Mouse (Mus musculus) megakaryocyte progenitor cell, adult 5-6 weeks (primary cell): ENCODE data around the gene Cnot6. TPM values are rescaled to one million over a fixed set of nuclear protein-coding genes. Genes with fewer than 3 reads are reported as not detected.
A peak's percentile ranks its signal among the peaks of the same experiment; 100 is the strongest.

Experiments used
- ATAC-seq: replicated peaks from 2 replicates; pipeline ENCODE4 v1.8.0; 2016; ENCODE audit warnings: mild to moderate bottlenecking, moderate TSS enrichment, inconsistent platforms; ENCODE audit not compliant: poor library complexity
- total RNA-seq, 2 experiments: library from RNA; stranded (forward) in 1 of 2; stranded (reverse) in 1 of 2; fragments of 157-497, 149-512 nt in 1 of 2; fragments of 200-1000 nt in 1 of 2; gene quantifications; 2 replicates each; pipeline versions ENCODE4 v1.2.3 to v1.2.4; 2015 to 2017

The Cnot6 gene
- 78.8 and 89.8 TPM in 2 replicates for total RNA-seq (2015)
- total RNA-seq (2017), result 52.2 and 59.1 TPM in 2 replicates

DNA sequence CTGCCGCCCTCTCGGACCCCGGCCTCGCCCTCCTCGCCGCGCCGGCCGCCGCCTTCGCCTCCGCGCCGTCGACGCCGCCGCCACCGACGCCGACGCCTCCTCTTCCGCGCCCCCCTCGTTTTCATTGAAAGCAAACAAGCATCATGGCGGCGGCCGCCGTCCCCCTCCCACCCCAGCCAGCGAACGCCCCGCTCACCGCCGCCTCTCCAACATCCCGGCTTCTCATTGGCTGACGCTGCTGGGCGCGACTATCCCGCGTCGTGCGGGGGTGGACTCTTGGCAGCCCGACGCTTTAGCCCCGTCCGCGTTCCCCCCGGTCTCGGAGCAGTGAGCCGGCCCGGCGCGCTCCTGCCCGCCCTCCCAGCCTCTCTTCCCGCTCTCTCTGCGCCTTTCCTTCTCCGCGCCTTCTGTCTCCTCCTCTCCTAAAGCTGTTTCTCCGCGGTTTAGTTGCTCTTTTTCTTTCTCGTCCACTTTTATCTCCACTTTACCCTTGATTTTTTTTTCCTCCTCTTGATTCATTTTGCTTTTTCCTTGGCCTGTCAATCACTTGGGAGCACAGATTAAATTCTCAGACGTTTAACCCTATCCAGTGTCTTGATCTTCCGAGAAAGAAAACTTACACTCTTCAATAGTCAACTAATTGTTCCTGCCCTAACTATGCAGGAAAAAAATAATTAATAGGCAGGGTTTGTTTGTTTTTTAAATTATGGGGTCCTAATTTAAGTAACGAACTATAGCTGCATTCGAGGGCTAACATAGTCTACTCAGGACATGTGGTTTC, at the start of gene Cnot6:
Cnot6 (minus strand) TSS at position 169 of the 781 bp plus-strand sequence.
- ATAC-seq, result peak; percentile 98

DNA sequence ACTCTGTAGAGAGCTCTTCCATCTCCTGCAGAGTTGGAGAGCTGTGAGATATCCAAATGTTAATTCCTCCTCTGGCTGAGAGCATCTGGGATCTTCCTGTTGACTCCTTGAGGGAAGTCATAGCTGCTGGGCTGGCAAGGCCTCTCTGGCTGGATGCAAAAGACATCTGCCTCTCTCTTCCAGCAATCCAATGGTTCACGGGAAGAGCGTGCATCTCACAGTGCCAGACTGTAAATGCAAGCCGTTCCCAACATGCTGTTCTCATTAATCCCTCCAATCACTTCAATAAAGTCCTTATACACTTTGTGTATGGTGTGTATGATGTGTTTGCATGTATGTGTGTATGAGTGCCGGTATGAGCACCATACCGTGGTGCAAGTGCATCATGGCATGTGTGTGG, 48.6 kb upstream of the Cnot6 start:
- no peak for ATAC-seq

DNA sequence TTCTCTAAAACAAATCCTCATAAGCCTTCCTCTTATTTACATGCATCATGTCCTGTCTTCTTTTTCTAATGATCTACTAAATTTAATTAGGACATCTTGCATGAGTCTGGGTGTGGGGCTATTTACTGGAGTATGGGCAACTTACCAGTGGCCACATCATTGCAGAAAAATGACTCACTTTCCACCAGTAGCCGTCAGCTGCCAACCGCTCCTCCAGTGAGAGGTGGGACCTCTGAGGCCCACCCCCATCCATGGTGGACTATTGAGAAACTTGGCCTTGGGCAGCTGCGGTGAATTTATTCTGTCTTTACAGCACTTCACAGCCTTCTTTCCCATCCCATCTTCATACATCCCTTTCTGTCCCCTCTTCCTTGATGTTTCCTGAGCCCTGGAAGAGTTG, 45.6 kb upstream of the Cnot6 start:
- no peak for ATAC-seq

DNA sequence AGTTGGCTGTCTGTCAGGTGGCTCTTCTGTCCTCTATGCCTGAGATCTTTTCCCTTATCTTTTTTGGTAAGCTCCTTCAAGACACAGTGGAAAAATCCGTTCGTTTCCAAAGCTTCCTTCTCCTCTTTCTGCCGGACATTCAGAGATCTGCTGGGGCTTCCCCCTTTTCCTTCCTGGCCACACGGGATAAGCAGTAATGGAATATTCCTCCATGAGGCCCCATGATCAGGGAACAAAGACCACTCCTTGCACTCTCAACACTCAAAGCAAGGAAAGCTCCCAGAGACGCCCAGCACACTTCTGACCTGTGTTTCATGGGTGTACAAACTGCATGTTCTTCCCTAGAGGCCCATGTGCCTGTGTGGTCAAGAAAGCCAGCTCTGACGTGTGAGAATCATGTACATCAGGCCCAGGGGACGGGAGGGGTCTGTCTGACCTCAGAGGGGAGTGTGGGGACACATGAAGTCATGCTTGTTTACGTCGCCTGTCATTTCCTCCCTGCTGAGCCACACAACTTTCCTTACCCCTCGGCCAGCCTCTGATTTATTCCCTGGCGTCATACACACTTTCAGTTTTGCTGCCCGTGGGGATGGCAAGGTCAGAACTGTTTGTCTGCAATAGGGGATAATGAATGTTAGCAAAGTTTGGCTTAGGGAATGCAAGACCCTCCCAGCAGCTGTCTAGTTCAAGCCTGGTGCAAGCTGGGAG, 42.6 kb upstream of the Cnot6 start:
- 0 out of 2 replicates have a peak, but pooled peaks have one; percentile 39 for ATAC-seq

DNA sequence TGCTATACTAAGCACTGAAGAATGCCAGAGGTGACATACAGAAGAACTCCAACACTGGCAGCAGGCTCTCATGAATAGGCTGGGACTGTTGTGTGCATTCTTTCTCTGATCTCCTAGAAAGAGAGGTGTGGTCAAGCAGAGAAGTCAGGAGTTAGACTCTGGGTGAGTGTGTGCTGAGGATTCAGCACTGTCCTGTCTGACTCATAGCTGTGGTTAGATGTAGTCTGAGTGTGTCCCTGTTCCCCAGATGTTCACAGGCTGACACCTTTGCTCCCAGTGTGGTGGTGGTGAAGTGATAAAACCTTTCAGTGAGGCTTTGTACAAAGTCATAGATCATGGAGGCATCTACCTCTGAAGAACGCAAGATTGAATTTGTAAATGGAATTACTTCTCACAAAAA, 34.2 kb upstream of the Cnot6 start:
- ATAC-seq, result no peak

DNA sequence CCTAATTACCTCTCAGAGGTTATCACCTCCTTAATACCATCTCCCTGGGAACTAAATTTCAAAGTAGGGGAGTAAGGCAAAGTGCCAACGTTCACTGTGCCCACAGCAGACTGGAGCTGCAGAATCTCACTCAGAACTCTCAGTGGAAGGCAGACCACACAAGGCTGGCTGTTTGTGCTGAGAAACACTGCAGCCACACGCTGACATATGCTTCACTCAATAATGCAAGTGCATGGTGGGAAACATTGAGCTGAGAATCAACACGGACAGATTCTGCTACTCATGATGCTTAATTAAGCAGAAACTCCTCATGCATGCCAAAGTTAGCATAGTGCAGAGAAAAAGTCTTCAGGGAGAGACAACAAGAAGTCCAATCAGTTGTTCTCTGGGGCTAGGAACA, 33.3 kb upstream of the Cnot6 start:
- no peak for ATAC-seq

DNA sequence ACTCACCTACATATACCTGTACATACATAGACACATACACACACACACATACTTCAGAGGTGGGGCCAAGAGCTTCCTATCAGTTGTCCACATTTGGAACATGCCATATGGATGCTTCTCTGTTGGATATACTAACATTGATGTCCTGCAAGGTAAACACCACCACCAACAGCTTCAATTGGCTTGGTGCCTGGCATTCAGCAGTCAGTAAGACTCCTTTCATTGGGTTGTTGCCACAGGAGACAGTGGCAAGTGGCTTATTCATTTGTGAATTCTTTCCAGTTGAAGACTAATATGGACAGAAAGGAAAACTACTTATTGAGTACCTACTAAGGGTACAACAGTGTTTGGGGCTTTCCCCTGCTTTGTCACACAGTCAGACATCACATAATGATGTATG, 32.5 kb upstream of the Cnot6 start:
- no peak for ATAC-seq

DNA sequence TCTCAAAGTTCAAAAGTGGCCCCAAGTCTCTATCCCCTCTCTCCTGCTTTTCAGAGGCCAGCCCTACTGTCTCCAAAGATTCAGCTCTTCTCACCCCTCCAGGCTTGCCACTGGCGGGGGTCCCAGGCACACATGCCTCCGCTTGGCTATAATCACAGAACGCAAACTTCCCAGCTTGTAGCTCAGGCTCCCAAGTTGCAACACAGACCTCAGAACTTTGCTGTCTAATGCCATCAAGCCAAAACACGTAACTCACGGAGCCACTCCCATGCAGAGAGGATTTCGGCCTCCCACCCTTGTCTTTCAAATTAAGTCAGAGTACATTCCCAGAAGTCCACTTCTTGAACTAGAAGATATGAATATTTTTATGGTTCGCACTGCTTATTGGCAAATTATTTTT, 31.1 kb upstream of the Cnot6 start:
- ATAC-seq, result no peak

DNA sequence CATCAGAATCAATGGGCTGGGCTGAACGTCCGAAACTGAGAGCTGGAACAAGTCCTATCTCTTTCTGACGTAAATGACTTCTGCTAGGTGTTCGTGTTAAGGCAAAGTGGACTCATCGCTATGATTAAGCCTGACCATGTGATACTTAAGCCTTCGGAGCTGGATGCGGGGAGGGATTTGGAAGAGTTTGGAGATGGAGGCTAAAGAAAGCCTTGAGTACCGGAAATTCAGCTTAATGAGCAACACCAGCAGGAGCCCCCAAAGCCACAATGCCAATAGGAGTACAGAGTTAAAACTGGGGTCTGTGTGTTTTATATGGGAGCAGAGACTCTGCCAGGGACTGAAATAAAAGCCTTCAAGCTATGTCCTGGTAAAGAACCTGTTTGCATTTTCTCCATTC, 29.7 kb upstream of the Cnot6 start:
- ATAC-seq, result no peak

DNA sequence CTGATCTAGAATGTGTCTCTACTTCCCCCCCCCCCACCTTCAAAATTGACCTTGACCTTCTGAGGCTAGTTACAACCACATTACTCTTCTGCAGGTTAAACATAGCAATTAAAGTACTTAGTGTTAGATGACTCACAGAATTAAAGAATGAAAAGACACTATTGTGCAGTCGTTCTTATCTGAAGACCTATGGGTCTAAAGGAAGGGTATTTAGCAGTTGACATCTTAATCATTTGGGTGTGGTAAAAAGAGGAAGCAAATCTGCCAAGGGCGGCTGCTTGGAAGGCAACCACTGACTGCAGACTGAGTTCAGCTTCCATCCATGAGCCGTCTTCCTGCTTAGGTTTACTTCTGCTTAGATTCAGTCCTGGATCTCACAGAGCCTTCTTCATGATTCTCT, 27.3 kb upstream of the Cnot6 start:
- ATAC-seq, result peak; percentile 97

DNA sequence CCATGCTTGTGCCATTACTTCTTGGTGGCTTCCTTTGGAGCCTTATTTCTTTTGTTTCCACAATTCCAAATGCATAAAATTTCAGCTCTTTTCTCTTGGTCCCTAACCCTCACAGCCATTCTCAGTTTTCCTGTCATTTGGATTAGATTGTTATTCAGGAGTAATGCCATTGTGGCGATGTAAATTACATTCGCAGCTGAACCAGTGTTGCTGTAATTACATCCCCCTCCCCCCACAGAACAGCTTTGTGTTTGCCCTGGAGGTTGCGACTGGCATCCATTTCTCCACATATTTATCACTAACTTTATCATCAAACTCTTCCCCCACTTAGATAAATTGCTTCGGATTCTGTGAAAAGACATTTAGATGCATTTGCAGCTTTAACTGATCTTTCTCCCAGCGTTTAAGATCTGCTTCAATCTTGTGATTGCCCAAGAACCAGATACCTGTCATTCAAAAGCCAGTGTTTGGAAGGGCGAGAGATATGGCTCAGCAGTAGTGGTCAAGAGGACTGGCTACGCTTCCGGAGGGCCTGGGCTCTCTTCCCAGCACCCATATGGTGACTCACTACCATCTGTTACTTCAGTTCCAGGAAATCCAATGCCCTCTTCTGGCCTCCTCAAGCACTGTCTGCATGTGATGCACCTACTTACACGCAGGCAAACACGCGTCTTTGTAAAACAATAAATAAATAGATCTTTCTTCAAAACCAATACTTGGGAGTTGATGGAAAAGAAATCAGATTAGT, 26.3 kb upstream of the Cnot6 start:
- no peak for ATAC-seq

DNA sequence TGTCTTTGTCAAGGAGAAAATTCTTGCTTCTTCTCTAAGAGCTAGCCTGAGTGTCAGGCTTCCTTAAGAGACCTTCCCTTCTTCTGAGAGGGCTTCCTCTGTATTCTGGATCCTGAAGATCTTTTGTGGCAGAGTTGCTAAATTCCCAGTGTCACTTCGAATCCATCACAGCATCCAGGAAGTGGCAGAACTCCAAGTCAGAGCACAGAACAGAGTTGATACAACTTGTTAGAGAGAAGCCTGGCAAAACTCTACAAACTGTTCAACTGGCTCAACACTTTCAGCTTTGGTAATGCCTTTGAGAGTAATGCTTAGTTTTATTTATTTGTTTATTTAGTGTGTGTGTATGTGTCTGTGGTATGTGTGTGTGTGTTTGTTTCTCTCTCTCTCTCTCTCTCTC, 25.1 kb upstream of the Cnot6 start:
- no peak for ATAC-seq

DNA sequence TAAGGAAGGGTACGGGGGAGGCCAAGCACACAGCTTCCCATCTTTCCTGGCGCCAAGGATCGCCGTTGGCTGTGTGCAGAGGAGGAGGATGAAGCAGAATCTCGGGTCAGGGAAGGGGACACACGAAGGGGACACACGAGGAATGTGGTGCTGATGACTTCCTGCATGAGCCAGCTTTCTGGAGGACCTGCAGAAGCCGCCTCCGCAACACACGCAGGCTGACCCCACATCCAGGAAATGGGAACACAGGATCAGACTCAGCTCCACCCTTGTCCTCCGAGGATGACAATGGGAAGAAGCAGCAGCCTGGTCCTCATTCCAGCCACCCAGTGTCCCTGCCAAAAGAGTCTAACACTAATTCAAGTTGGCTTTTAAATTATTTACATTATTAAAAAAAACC, 22.2 kb upstream of the Cnot6 start:
- ATAC-seq, result no peak

DNA sequence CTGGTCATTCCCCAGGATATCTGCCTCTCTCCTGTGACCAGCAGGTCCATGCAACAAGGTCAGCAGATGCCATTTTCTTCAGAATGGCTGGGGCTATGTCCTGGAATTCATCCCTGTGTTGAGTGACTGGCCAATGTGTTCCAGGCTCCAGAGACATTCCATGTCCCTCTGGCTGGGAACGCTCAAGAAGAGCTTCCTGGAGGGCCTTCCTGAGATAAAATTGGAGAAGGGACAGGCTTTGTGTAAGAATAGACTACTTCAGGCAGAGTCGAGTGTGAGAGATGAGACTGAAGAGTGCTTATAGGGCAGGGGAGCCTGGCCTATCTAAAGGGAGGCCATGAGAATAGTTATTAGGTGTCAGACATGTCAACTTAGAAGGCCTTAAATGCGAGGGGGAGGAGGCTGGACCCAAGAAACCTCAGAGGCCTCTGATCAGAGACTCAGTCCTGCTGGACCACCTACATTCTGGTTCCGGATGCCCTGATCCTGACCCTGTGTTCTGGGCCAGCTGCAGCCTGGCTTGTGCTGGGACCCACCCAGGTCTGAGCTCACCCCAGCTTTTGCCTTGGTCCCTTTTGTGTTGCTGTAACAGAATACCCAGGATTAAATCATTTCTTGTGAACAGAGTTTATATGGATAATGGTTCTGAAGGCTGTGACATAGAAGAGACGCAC, 17.9 kb upstream of the Cnot6 start:
- ATAC-seq, result no peak

DNA sequence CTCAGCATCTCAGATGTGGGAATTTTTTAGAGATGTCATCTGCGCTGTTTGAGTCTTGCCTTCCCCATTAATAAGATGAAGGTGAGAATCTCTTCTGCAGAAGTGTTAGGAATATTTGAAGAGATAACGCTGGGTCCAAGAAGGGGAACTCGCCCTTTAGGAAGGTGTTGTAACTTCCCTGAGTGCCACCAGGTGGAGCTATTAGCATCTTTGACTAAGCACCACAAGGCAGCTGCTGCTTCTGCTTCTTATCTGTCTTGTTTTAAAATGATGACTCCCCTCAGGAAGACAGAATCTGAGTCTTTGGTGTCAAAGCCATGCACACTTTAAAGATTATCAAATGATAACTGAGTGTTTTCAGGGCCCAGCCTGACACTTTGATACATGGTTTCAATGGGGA, 15.4 kb upstream of the Cnot6 start:
- ATAC-seq, result peak; percentile 90

DNA sequence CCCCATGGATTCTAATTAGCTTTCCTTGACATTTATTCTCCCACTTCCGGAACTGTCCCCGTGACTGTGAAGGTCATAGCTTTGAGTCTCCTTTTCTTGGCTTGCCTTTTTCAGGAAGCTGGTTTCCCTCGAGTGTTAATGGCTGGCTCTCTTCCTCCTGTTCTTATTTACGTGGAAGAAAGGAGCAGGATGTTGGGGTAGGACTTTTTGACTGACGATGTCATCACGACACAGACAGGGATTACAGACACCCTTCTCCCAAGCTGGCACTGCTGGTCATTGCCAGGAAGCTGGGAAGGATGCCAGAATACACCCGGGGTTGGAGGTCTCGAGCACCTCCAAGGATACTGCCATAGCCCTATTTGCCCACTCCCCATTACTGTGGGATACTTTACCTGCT, 14.3 kb upstream of the Cnot6 start:
- ATAC-seq, result no peak

DNA sequence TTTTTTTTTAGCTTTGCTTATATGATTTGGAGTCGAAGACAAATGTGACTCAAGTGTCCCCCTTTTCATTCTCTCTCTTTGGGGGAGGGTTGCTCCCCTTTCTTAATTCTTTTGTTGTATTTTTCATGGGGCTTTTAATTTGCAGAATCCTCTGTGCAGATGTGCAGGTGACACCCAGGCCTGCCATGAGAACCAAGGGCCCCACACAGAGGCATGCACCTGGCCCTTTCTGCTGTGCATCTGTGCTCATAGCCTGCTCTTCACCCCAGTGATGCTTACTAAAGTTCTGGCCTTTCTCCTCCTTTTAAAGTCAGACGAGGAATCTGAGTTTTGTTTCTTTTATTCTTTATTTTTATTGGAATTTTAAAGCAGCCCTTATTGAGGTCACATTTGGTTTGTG, 12.2 kb upstream of the Cnot6 start:
- no peak for ATAC-seq

DNA sequence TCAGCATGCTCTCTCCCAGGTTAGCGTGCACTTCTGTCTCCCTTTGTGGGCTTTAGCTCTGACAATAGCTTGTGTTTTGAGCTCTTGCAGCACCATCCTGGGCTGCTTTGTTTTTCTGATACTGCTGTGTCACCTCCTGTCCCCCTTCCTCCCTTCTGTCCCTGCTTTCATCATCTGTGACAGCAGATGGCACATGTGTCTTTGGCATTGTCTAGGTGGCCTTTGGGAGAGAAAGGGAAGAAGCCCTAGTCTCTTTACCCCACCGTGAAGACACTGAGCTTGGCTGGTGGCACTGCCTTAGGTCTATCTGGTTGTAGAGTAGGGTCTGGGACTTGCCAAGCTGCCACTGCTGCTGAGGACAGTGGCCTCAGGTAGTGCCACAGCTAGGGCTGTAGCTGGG, 10.8 kb upstream of the Cnot6 start:
- peak; percentile 65 for ATAC-seq

DNA sequence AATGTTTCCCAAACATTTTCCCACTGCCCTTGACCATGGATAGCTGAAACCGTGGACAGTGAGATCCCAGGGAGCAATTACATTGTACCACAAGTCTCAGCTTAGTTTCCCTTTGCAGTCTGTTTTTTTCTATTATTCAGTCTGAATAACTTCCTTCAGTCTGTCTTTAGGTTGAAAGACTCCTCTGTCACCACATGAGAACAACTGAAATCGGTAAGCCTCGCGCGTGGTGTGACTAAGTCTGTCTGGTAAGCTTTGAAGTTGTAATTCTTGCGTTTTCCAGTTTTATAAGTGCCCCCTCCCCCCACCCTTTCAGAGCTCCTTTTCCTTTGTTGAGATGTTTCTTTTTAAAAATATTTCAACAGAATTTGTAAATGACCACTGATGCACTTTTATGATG, 10.2 kb upstream of the Cnot6 start:
- no peak for ATAC-seq

DNA sequence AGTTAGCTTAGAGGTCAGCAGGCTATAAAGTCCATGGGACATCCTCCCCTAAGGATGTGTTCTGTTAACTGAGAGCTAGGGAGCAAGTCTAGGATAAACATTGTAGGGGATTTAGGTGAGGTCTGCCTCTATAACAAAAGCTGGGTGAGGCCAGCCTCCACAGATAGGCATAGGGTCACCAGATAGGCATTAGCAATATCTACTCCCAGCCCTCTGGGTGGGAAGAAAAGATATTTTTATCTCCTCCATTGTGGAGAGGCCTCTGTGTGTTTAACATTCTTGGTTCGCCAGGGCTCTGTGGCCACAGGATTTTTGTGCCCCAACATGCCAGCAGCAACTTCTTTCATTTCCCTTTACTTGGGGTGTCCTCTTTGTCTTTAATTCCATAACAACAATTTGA, 8.8 kb upstream of the Cnot6 start:
- no peak for ATAC-seq

DNA sequence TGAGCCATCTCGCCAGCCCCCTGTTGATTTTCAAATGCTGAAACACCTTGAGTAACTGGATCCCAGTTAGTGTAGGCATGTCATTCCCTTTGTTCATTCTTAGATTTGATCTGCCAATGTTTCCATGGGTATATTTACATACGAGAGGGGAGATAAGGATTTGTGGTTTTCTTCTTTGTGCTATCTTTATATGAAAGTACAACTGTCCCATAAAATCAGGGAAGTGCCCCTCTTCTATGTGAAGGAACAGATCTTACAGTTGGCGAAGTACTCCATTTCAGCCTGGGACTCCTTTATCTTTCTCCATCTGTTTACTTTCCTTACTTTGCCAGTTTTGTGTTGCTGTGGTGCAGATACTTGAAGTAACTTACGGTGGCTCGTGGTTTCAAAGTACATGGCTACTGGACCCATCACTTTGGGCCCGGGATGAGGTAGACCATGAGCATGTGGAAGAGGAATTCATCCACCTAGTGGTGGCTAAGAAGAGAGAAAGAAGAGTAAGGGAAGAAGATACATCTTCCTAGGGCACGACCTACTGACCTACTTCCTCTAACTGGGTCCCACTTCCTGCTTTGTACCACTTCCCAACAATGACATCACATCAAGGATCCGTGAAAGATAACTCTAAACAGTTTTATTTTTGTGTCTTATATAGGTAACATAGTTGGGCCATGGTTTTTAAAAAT, 7.1 kb upstream of the Cnot6 start:
- ATAC-seq, result peak; percentile 80
